Mouse (Mus musculus): ENCODE results near the gene Vps35l. TPM values are rescaled to one million over a fixed set of nuclear protein-coding genes. Genes with fewer than 3 reads are reported as not detected.
A peak's percentile ranks its signal among the peaks of the same experiment; 100 is the strongest.

Vps35l gene
- polyA plus RNA-seq, 1 experiment from 2014 or later = 69.6 TPM

- no peak overlapping the region for H3K9ac ChIP-seq (ENCODE audit: low read depth, low read length)
- no peak overlapping the region for H3K27ac ChIP-seq (ENCODE audit: low read depth, low read length)
- peaks cover 55% of the 10 kb centered on the region for H3K36me3 ChIP-seq (ENCODE audit: control insufficient read depth, insufficient read depth, low read length)
- 74% methylated on average over 4 of the region's 4 CpGs for WGBS
- no peak overlapping the region for H3K4me3 ChIP-seq (ENCODE audit: low read length)
- 0 out of 2 replicates have a peak, but pooled peaks cover 9% of the 10 kb centered on the region for H3K4me1 ChIP-seq (ENCODE audit: control insufficient read depth, insufficient read depth, low read length)
- no peak overlapping the region for H3K4me2 ChIP-seq (replicated peaks; ENCODE audit: low read depth, low read length)
- no peaks in the 10 kb centered on the region for H3K9me3 ChIP-seq (ENCODE audit: control insufficient read depth, low read length)
- ATAC-seq (ENCODE audit: low FRiP score, low TSS enrichment) = no peak
- H3K27me3 ChIP-seq (ENCODE audit: control insufficient read depth, insufficient read depth, low read length) = no peaks in the 10 kb centered on the region
These were observed 112.6 kb downstream of the Vps35l start for GRCm38 (mm10) chr7:118852611-118853010.

GRCm38 (mm10) chr7:118854606-118855005, 114.6 kb downstream of the Vps35l start:
- peak overlapping the region; percentile 82 for H3K9ac ChIP-seq (ENCODE audit: low read depth, low read length)
- 16% methylated on average over 3 of the region's 3 CpGs for WGBS
- H3K9me3 ChIP-seq (ENCODE audit: control insufficient read depth, low read length) = no peaks in the 10 kb centered on the region
- H3K27ac ChIP-seq (ENCODE audit: low read depth, low read length) = no peak overlapping the region
- H3K27me3 ChIP-seq (ENCODE audit: control insufficient read depth, insufficient read depth, low read length) = no peaks in the 10 kb centered on the region
- no peak for ATAC-seq (ENCODE audit: low FRiP score, low TSS enrichment)
- H3K4me1 ChIP-seq (ENCODE audit: control insufficient read depth, insufficient read depth, low read length) = 0 out of 2 replicates have a peak, but pooled peaks cover 9% of the 10 kb centered on the region
- peak overlapping the region; percentile 93 for H3K4me3 ChIP-seq (ENCODE audit: low read length)
- H3K36me3 ChIP-seq (ENCODE audit: control insufficient read depth, insufficient read depth, low read length) = peaks cover 37% of the 10 kb centered on the region
- peak overlapping the region; percentile 88 for H3K4me2 ChIP-seq (replicated peaks; ENCODE audit: low read depth, low read length)

GRCm38 (mm10) chr7:118855171-118855876, 115.3 kb downstream of the Vps35l start, which contains the start of gene Iqck:
TSS of gene Iqck (plus strand) at chr7:118855752.
- 0 out of 2 replicates have a peak, but pooled peaks cover 9% of the 10 kb centered on the region for H3K4me1 ChIP-seq (ENCODE audit: control insufficient read depth, insufficient read depth, low read length)
- H3K27me3 ChIP-seq (ENCODE audit: control insufficient read depth, insufficient read depth, low read length) = no peaks in the 10 kb centered on the region
- peak; percentile 97 for ATAC-seq (ENCODE audit: low FRiP score, low TSS enrichment)
- no peaks in the 10 kb centered on the region for H3K9me3 ChIP-seq (ENCODE audit: control insufficient read depth, low read length)
- WGBS = under 1% methylated on average over 57 of the region's 57 CpGs
- H3K4me3 ChIP-seq (ENCODE audit: low read length) = peak within 1 kb of the TSS; percentile 93
- H3K4me2 ChIP-seq (replicated peaks; ENCODE audit: low read depth, low read length) = peak within 1 kb of the TSS; percentile 88
- peak within 1 kb of the TSS; percentile 82 for H3K9ac ChIP-seq (ENCODE audit: low read depth, low read length)
- H3K36me3 ChIP-seq (ENCODE audit: control insufficient read depth, insufficient read depth, low read length) = peaks cover 29% of the 10 kb centered on the region
- H3K27ac ChIP-seq (ENCODE audit: low read depth, low read length) = peak within 1 kb of the TSS; percentile 61

- WGBS = under 1% methylated on average over 46 of the region's 46 CpGs
- Histone ChIP-seq H3K9ac (ENCODE audit: low read depth, low read length) (peak within 1 kb of the TSS; percentile 82), H3K36me3 (ENCODE audit: control insufficient read depth, insufficient read depth, low read length) (peaks cover 25% of the 10 kb centered on the region), H3K4me3 (ENCODE audit: low read length) (peak within 1 kb of the TSS; percentile 93), H3K4me2 (replicated peaks; ENCODE audit: low read depth, low read length) (peak within 1 kb of the TSS; percentile 88), H3K9me3 (ENCODE audit: control insufficient read depth, low read length) (no peaks in the 10 kb centered on the region), H3K27ac (ENCODE audit: low read depth, low read length) (peak within 1 kb of the TSS; percentile 61), H3K27me3 (ENCODE audit: control insufficient read depth, insufficient read depth, low read length) (no peaks in the 10 kb centered on the region), H3K4me1 (ENCODE audit: control insufficient read depth, insufficient read depth, low read length) (0 out of 2 replicates have a peak, but pooled peaks cover 9% of the 10 kb centered on the region)
- ATAC-seq (ENCODE audit: low FRiP score, low TSS enrichment) = peak; percentile 84
These were observed 115.9 kb downstream of the Vps35l start, which contains the start of gene Knop1 for GRCm38 (mm10) chr7:118855877-118856304. TSS of gene Knop1 (minus strand) at chr7:118856254.

- Histone ChIP-seq H3K4me2 (replicated peaks; ENCODE audit: low read depth, low read length) (no peak overlapping the region), H3K9me3 (ENCODE audit: control insufficient read depth, low read length) (no peaks in the 10 kb centered on the region), H3K27me3 (ENCODE audit: control insufficient read depth, insufficient read depth, low read length) (no peaks in the 10 kb centered on the region), H3K36me3 (ENCODE audit: control insufficient read depth, insufficient read depth, low read length) (no peaks in the 10 kb centered on the region), H3K9ac (ENCODE audit: low read depth, low read length) (no peak overlapping the region), H3K4me3 (ENCODE audit: low read length) (no peak overlapping the region), H3K27ac (ENCODE audit: low read depth, low read length) (no peak overlapping the region), H3K4me1 (ENCODE audit: control insufficient read depth, insufficient read depth, low read length) (0 out of 2 replicates have a peak, but pooled peaks cover 9% of the 10 kb centered on the region)
- ATAC-seq (ENCODE audit: low FRiP score, low TSS enrichment) = no peak
- 77% methylated on average over 1 of the region's 1 CpGs for WGBS
These were observed 118.6 kb downstream of the Vps35l start for GRCm38 (mm10) chr7:118858640-118859039.

- Histone ChIP-seq H3K4me3 (ENCODE audit: low read length) (no peak overlapping the region), H3K36me3 (ENCODE audit: control insufficient read depth, insufficient read depth, low read length) (no peaks in the 10 kb centered on the region), H3K27me3 (ENCODE audit: control insufficient read depth, insufficient read depth, low read length) (no peaks in the 10 kb centered on the region), H3K9me3 (ENCODE audit: control insufficient read depth, low read length) (no peaks in the 10 kb centered on the region), H3K4me2 (replicated peaks; ENCODE audit: low read depth, low read length) (no peak overlapping the region), H3K4me1 (ENCODE audit: control insufficient read depth, insufficient read depth, low read length) (no peaks in the 10 kb centered on the region), H3K27ac (ENCODE audit: low read depth, low read length) (no peak overlapping the region), H3K9ac (ENCODE audit: low read depth, low read length) (no peak overlapping the region)
- 79% methylated on average over 2 of the region's 2 CpGs for WGBS
- ATAC-seq (ENCODE audit: low FRiP score, low TSS enrichment) = no peak
These were observed 125.3 kb downstream of the Vps35l start for GRCm38 (mm10) chr7:118865362-118865761.

GRCm38 (mm10) chr7:118879466-118880029, 139.5 kb downstream of the Vps35l start:
- Histone ChIP-seq H3K9ac (ENCODE audit: low read depth, low read length) (no peak overlapping the region), H3K4me1 (ENCODE audit: control insufficient read depth, insufficient read depth, low read length) (no peaks in the 10 kb centered on the region), H3K9me3 (ENCODE audit: control insufficient read depth, low read length) (no peaks in the 10 kb centered on the region), H3K4me3 (ENCODE audit: low read length) (no peak overlapping the region), H3K27ac (ENCODE audit: low read depth, low read length) (no peak overlapping the region), H3K27me3 (ENCODE audit: control insufficient read depth, insufficient read depth, low read length) (no peaks in the 10 kb centered on the region), H3K4me2 (replicated peaks; ENCODE audit: low read depth, low read length) (no peak overlapping the region), H3K36me3 (ENCODE audit: control insufficient read depth, insufficient read depth, low read length) (no peaks in the 10 kb centered on the region)
- no peak for ATAC-seq (ENCODE audit: low FRiP score, low TSS enrichment)
- 80% methylated on average over 3 of the region's 3 CpGs for WGBS

- no peaks in the 10 kb centered on the region for H3K4me1 ChIP-seq (ENCODE audit: control insufficient read depth, insufficient read depth, low read length)
- no peaks in the 10 kb centered on the region for H3K36me3 ChIP-seq (ENCODE audit: control insufficient read depth, insufficient read depth, low read length)
- H3K9ac ChIP-seq (ENCODE audit: low read depth, low read length) = no peak overlapping the region
- WGBS = 81% methylated on average over 4 of the region's 4 CpGs
- H3K4me3 ChIP-seq (ENCODE audit: low read length) = no peak overlapping the region
- no peak overlapping the region for H3K4me2 ChIP-seq (replicated peaks; ENCODE audit: low read depth, low read length)
- H3K27me3 ChIP-seq (ENCODE audit: control insufficient read depth, insufficient read depth, low read length) = no peaks in the 10 kb centered on the region
- ATAC-seq (ENCODE audit: low FRiP score, low TSS enrichment) = no peak
- H3K9me3 ChIP-seq (ENCODE audit: control insufficient read depth, low read length) = no peaks in the 10 kb centered on the region
- no peak overlapping the region for H3K27ac ChIP-seq (ENCODE audit: low read depth, low read length)
These were observed 143.9 kb downstream of the Vps35l start for GRCm38 (mm10) chr7:118883957-118884356.

GRCm38 (mm10) chr7:118884969-118885368, 144.9 kb downstream of the Vps35l start:
- H3K9me3 ChIP-seq (ENCODE audit: control insufficient read depth, low read length) = no peaks in the 10 kb centered on the region
- 77% methylated on average over 4 of the region's 4 CpGs for WGBS
- H3K9ac ChIP-seq (ENCODE audit: low read depth, low read length) = no peak overlapping the region
- H3K27me3 ChIP-seq (ENCODE audit: control insufficient read depth, insufficient read depth, low read length) = no peaks in the 10 kb centered on the region
- no peak overlapping the region for H3K27ac ChIP-seq (ENCODE audit: low read depth, low read length)
- H3K4me3 ChIP-seq (ENCODE audit: low read length) = no peak overlapping the region
- H3K4me2 ChIP-seq (replicated peaks; ENCODE audit: low read depth, low read length) = no peak overlapping the region
- no peaks in the 10 kb centered on the region for H3K4me1 ChIP-seq (ENCODE audit: control insufficient read depth, insufficient read depth, low read length)
- H3K36me3 ChIP-seq (ENCODE audit: control insufficient read depth, insufficient read depth, low read length) = no peaks in the 10 kb centered on the region
- no peak for ATAC-seq (ENCODE audit: low FRiP score, low TSS enrichment)
